Mouse (Mus musculus): ENCODE data around the gene Fbxl2. TPM values are rescaled to one million over a fixed set of nuclear protein-coding genes. Genes with fewer than 3 reads are reported as not detected.

Fbxl2 gene
- polyA plus RNA-seq, 1 experiment = 13.8 TPM

- Histone ChIP-seq H3K4me3 (replicated peaks; ENCODE audit: control insufficient read depth, low read depth, low read length) (no peak overlapping the region), H3K27ac (ENCODE audit: control insufficient read depth, insufficient read depth, low read depth, low read length, poor library complexity) (peak overlapping the region; percentile 47; the same call in 1 of the 2 replicates), H3K4me1 (ENCODE audit: control insufficient read depth, insufficient read depth, low read length) (peaks cover 1% of the 10 kb centered on the region; the same call in 1 of the 2 replicates)
- 2% methylated on average over 4 of the region's 4 CpGs for WGBS
- TF ChIP-seq CTCF (IDR thresholded peaks at IDR 0.05; ENCODE audit: control insufficient read depth, insufficient read depth, low read length) (no peak), POLR2A (IDR thresholded peaks at IDR 0.05; ENCODE audit: borderline replicate concordance, control insufficient read depth, low read depth, low read length) (no peak)
Measured at GRCm38 (mm10) chr9:113928591-113928990, 117.4 kb downstream of the Fbxl2 start.

GRCm38 (mm10) chr9:113924883-113925282, 121.1 kb downstream of the Fbxl2 start:
- TF ChIP-seq CTCF (IDR thresholded peaks at IDR 0.05; ENCODE audit: control insufficient read depth, insufficient read depth, low read length) (no peak), POLR2A (IDR thresholded peaks at IDR 0.05; ENCODE audit: borderline replicate concordance, control insufficient read depth, low read depth, low read length) (no peak)
- no peak overlapping the region for H3K4me3 ChIP-seq (replicated peaks; ENCODE audit: control insufficient read depth, low read depth, low read length)
- H3K4me1 ChIP-seq (ENCODE audit: control insufficient read depth, insufficient read depth, low read length) = peaks cover 1% of the 10 kb centered on the region; the same call in 1 of the 2 replicates
- no peak overlapping the region for H3K27ac ChIP-seq (ENCODE audit: control insufficient read depth, insufficient read depth, low read depth, low read length, poor library complexity)
- 76% methylated on average over 5 of the region's 5 CpGs for whole genome bisulfite sequencing

- TF ChIP-seq POLR2A (IDR thresholded peaks at IDR 0.05; ENCODE audit: borderline replicate concordance, control insufficient read depth, low read depth, low read length) (no peak), CTCF (IDR thresholded peaks at IDR 0.05; ENCODE audit: control insufficient read depth, insufficient read depth, low read length) (no peak)
- 84% methylated on average over 5 of the region's 5 CpGs for WGBS
- Histone ChIP-seq H3K27ac (ENCODE audit: control insufficient read depth, insufficient read depth, low read depth, low read length, poor library complexity) (no peak overlapping the region), H3K4me1 (ENCODE audit: control insufficient read depth, insufficient read depth, low read length) (no peaks in the 10 kb centered on the region; the same call in 1 of the 2 replicates), H3K4me3 (replicated peaks; ENCODE audit: control insufficient read depth, low read depth, low read length) (no peak overlapping the region)
Measured at GRCm38 (mm10) chr9:113922677-113923076, 123.3 kb downstream of the Fbxl2 start.

GRCm38 (mm10) chr9:113915789-113916188, 130.2 kb downstream of the Fbxl2 start:
- Histone ChIP-seq H3K4me1 (ENCODE audit: control insufficient read depth, insufficient read depth, low read length) (no peaks in the 10 kb centered on the region; the same call in 1 of the 2 replicates), H3K4me3 (replicated peaks; ENCODE audit: control insufficient read depth, low read depth, low read length) (no peak overlapping the region), H3K27ac (ENCODE audit: control insufficient read depth, insufficient read depth, low read depth, low read length, poor library complexity) (no peak overlapping the region)
- no peak for TF ChIP-seq CTCF (IDR thresholded peaks at IDR 0.05; ENCODE audit: control insufficient read depth, insufficient read depth, low read length)
- TF ChIP-seq POLR2A (IDR thresholded peaks at IDR 0.05; ENCODE audit: borderline replicate concordance, control insufficient read depth, low read depth, low read length) = no peak
- WGBS = 70% methylated on average over 5 of the region's 5 CpGs

Other genes with a start within 250 kb of the Fbxl2 start
- gene Ubp1, start 115.3 kb downstream of the Fbxl2 start, polyA plus RNA-seq (2011; ENCODE audit: insufficient read depth, insufficient read length, low replicate concordance, missing spikeins) = 103 and 110 TPM in 2 replicates
- gene Susd5, start 10.9 kb upstream of the Fbxl2 start, polyA plus RNA-seq (2011; ENCODE audit: insufficient read depth, insufficient read length, low replicate concordance, missing spikeins) = 1.2 TPM in 1 of 2 replicates, not detected in the other